Mouse (Mus musculus): ENCODE data around the gene Tubb2a.

The Tubb2a gene

GRCm38 (mm10) chr13:34051692-34052091, 26.1 kb downstream of the Tubb2a start:
- no peak for DNase-seq (ENCODE audit: low read depth)

- no peak for DNase-seq (ENCODE audit: low read depth)
Measured at GRCm38 (mm10) chr13:34050479-34050878, 27.3 kb downstream of the Tubb2a start.

- no peak for DNase-seq (ENCODE audit: low read depth)
Measured at GRCm38 (mm10) chr13:34047526-34047925, 30.3 kb downstream of the Tubb2a start.

DNA sequence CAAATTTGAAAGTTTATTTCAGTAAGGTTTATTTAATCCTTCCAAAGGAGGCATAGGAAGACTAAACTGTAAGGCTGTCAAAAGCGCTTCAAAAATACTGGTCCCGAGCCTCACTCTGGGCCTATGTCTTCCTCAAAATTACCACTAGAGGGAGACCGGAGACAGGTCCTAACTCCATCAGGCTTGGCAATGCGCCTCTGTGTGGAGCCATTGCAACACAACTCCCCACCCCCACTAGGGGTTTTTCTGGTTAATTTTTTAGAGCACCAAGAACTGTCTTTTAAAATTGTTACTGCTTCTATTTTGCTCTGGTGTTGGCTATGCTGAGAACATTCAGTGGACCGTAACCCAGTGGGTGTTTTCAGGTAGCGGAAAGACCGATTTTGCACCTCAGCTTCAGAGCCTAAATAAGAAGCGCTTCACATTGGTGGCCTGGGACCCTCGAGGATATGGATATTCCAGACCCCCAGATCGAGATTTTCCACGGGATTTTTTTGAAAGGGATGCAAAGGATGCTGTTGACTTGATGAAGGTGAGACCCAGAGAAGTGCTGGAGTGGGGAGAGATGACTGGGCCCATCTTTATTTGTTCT, 31.3 kb downstream of the Tubb2a start:
- DNase-seq (ENCODE audit: low read depth): peak; percentile 86

- DNase-seq (ENCODE audit: low read depth): no peak
Measured at GRCm38 (mm10) chr13:34045511-34046249, 32.1 kb downstream of the Tubb2a start.

DNA sequence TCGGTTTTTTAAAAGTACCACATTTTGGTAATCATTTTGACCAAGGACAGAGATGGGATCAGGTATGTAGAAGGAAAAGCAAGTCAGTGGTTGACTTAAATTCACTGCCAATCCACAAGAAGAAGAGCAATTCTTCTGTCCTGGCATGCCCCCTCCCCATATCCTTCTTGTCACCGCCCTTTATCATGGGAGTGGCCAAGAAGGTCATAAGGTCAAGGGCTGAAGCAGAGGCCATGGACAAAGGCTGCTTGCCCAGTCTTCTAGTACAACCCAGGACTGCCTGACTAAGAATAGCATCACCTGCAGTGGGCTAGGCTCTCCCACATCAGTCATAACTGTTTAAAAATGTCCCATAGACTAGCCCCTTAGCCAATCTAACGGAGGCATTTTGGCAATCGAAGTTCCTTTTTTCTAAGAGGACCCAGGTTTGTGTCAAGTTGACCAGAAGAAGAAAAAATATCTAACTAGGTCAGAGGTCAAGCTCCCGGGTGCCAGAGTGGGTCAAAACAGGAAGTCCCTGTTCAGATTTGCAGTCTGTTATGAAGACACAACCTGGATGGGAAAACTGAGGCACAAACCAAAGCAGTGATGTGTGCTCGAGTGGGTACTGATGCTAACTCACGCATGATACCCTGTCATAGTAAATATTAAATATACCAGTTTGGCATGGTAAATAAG, 34.0 kb downstream of the Tubb2a start:
- DNase-seq (ENCODE audit: low read depth): no peak

DNA sequence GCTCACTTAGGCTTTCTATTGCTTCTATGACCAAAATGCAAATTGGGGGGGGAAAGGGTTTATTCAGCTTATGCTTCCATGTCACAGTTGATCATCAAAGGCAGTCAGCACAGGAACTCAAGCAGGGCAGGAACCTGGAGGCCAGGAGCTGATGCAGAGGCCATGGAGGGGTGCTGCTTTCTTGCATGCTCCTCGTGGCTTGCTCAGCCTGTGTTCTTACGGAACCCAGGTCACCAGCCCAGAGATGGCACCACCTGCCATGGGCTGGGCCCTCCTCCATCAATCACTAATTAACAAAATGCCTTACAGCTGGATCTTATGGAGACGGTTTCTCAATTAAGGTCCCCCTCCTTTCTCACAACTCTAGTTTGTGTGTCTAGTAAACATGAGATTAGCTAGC, 37.7 kb downstream of the Tubb2a start:
- no peak for DNase-seq (ENCODE audit: low read depth)

DNA sequence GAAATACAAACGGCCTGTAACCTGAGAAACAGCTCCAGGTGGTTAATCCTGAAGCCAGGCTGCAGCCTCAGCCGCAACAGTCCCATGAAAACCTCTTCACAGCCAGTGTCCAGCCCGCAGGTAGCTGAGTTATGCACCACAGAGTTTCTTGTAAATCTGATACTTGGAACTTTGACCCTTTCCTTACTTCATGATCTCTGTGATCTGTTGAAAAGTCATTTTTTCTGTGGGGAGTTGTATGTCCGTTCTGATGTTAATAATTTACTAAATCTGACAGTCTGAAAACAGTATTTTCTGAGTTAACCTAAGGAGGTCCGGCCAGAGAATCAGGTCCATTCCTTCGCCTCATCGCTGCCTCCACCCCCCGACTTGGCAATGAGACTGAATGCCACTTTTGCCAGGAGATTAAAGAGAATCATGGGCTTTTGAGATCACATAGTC, 38.9 kb downstream of the Tubb2a start:
- DNase-seq (ENCODE audit: low read depth): no peak

- DNase-seq (ENCODE audit: low read depth): no peak
Measured at GRCm38 (mm10) chr13:34038056-34038432, 39.8 kb downstream of the Tubb2a start.

DNA sequence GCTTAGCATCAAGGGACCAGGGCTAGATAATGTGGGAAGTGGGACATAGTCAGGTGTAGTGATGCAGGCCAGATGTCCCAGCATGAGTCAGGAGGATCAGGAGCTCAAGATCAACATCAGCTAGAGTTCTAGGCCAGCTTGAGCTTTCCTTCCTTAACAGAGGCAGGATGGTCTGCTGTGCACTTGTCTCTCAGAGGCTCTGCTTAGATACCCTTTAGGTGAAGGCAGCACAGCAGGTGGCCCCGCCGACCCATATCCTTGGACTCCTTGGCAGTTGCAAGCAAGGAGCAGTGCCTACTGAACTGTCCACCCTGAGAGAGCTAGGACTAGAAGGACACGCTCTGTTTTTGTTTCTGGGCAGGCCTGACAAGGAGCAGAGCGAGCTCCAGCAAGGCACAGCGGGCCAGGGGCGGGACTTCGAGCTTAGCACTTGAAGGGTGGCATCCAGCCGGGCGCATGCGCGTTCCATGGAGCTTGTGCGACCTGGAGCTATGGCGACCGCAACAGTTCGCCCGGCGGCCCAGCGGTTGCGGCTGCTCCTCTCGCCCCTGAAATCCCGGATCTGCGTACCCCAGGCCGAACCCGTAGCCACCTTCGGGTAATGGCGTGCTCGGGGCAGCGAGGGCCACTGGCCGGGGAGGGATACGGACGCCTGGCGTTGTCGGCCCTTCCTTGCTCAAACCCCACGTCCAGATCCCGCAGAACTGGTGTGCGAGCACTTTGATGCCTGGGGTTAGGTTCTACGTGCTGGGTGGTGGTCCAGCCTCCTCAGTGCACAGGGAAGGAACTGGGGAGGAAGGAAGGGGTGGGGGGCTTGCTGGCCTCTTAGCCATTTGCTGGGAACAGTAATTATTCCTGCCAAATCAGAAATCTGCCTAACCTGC, 40.4 kb downstream of the Tubb2a start, which contains the start of gene Bphl:
Gene Bphl, plus strand, starts transcription at position 426 of the 884 bp plus-strand sequence.
- peak; percentile 95 for DNase-seq (ENCODE audit: low read depth)

DNA sequence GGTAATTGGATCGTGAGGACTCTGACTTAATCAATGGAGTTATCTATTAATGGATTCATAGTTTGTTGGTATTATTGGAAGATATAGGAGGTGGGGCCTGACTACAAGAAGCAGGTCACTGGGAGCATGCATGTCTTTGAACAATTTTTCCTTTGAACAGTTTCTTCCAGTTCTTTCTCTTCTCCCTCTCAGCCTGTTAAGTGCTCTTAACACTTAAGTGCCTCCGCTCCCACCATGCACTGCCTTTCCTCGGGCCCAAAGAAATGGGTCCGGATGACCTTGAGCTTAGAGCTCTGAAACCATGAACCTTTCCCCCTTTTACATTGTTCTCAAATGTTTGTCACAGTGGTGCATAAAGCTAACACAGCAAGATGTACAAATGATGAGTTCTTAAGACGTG, 41.1 kb downstream of the Tubb2a start:
- peak; percentile 10 for DNase-seq (ENCODE audit: low read depth)

GRCm38 (mm10) chr13:34035424-34035823, 42.4 kb downstream of the Tubb2a start:
- no peak for DNase-seq (ENCODE audit: low read depth)

DNA sequence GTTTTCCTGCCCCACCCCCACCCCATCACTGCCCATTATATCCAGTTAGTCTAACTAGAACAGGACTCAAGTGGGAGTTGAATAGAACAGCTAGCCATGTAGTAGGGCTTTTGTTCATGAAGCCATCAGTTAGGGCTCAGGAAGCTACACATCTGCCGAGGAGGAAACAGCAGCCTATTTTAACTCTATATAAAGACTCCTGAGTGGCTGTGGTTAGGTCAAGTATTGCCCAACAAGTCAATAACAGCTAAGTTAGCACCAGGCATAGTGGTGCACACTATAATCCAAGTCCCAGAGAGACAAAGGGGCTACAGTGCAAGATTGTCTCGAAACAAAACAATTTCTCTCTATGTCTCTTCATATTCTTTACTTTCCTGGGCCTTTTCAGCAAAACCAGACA, 45.8 kb downstream of the Tubb2a start:
- DNase-seq (ENCODE audit: low read depth): no peak

Data from naive thymus-derived CD4-positive, alpha-beta T cell, adult 2 months (primary cell).